Mouse (Mus musculus) intestine, postnatal 0 days (tissue): ENCODE measurements at regions not wholly inside any gene's neighbourhood (a gene's known extent, or its start where the extent isn't known, plus 50 kb on each side); places are given as distances from the start of the nearest gene placed in this dataset.
A peak's percentile ranks its signal among the peaks of the same experiment; 100 is the strongest.

Experiments used
- ATAC-seq: fragments of 200-750 bp; cut with Nextera tagmentation; 2 replicates; pipeline ENCODE4 v1.8.0; 2017; ENCODE audit warnings: mild to moderate bottlenecking, moderate TSS enrichment, moderate library complexity
- H3K27ac ChIP-seq: fragments of 300-500 bp; sonication (generic); 2 replicates; pipeline ENCODE4 v1.5.1; 2014; ENCODE audit warnings: mild to moderate bottlenecking, low read depth, low read length, moderate library complexity
- H3K27me3 ChIP-seq: fragments of 300-500 bp; sonication (generic); replicated peaks from 2 replicates; pipeline ENCODE4 v1.6.1; 2014; ENCODE audit warnings: low read length, mixed read lengths; ENCODE audit not compliant: control insufficient read depth, insufficient read depth
- H3K36me3 ChIP-seq: fragments of 300-500 bp; sonication (generic); 2 replicates; pipeline ENCODE4 v1.6.1; 2014; ENCODE audit warnings: mild to moderate bottlenecking, moderate library complexity; ENCODE audit not compliant: control insufficient read depth, insufficient read depth
- H3K4me1 ChIP-seq: fragments of 300-500 bp; sonication (generic); replicated peaks from 2 replicates; pipeline ENCODE4 v1.6.1; 2014; ENCODE audit warnings: antibody characterized with exemption, low read length, mixed read lengths; ENCODE audit not compliant: control insufficient read depth, insufficient read depth
- H3K4me2 ChIP-seq: fragments of 300-500 bp; sonication (generic); replicated peaks from 2 replicates; pipeline ENCODE4 v1.6.1; 2014; ENCODE audit warnings: low read depth, mild to moderate bottlenecking, moderate library complexity
- H3K4me3 ChIP-seq: fragments of 300-500 bp; sonication (generic); 2 replicates; pipeline ENCODE4 v1.5.1; 2014; ENCODE audit warnings: low read depth, low read length
- H3K9ac ChIP-seq: fragments of 300-500 bp; sonication (generic); 2 replicates; pipeline ENCODE4 v1.6.1; 2014; ENCODE audit warnings: mild to moderate bottlenecking, low read depth, low read length
- H3K9me3 ChIP-seq: fragments of 300-500 bp; sonication (generic); 2 replicates; pipeline ENCODE4 v1.6.1; 2016; ENCODE audit warnings: mixed run types; ENCODE audit not compliant: control insufficient read depth
- CTCF ChIP-seq: sonication (generic); IDR thresholded peaks from 2 replicates; pipeline ENCODE4 v1.5.1; 2016; ENCODE audit warnings: low read depth, mild to moderate bottlenecking, control low read depth, antibody characterized with exemption, moderate library complexity
- WGBS: fragments of 180-500 bp; shearing (Covaris S2); extraction: QIAGEN DNeasy Blood & Tissue Kit; methylation state at CpG from one replicate; pipeline ENCODE4 v1.1.7; 2014; 5-methylcytosine and 5-hydroxymethylcytosine counted together

- TF ChIP-seq CTCF, result no peak
- WGBS, result 63% methylated on average over 6 of the region's 6 CpGs
- no peak overlapping the region for H3K4me2 ChIP-seq
- no peaks in the 10 kb centered on the region for H3K27me3 ChIP-seq
- H3K4me3 ChIP-seq, result no peak overlapping the region
- no peak for ATAC-seq
- no peaks in the 10 kb centered on the region for H3K9me3 ChIP-seq
- H3K4me1 ChIP-seq, result no peaks in the 10 kb centered on the region
- no peak overlapping the region for H3K9ac ChIP-seq
- H3K27ac ChIP-seq, result no peak overlapping the region
- H3K36me3 ChIP-seq, result no peaks in the 10 kb centered on the region
These were observed 59.2 kb downstream of the Marcks start for GRCm38 (mm10) chr10:37079535-37079934.

- ATAC-seq, result peak; percentile 25; the same call in 1 of the 2 replicates
- Histone ChIP-seq H3K27ac (no peak overlapping the region), H3K36me3 (no peaks in the 10 kb centered on the region), H3K9ac (no peak overlapping the region), H3K9me3 (no peaks in the 10 kb centered on the region), H3K4me2 (no peak overlapping the region), H3K4me3 (no peak overlapping the region), H3K27me3 (no peaks in the 10 kb centered on the region), H3K4me1 (no peaks in the 10 kb centered on the region)
- no peak for TF ChIP-seq CTCF
- 31% methylated on average over 5 of the region's 5 CpGs for whole genome bisulfite sequencing
These were observed 60.3 kb downstream of the Marcks start for GRCm38 (mm10) chr10:37078439-37078838.

- WGBS, result 79% methylated on average over 2 of the region's 2 CpGs
- no peak for ATAC-seq
- no peaks in the 10 kb centered on the region for H3K4me1 ChIP-seq
- TF ChIP-seq CTCF, result no peak
- no peak overlapping the region for H3K4me3 ChIP-seq
- H3K9ac ChIP-seq, result no peak overlapping the region
- H3K9me3 ChIP-seq, result no peaks in the 10 kb centered on the region
- H3K27ac ChIP-seq, result no peak overlapping the region
- no peaks in the 10 kb centered on the region for H3K36me3 ChIP-seq
- H3K4me2 ChIP-seq, result no peak overlapping the region
- H3K27me3 ChIP-seq, result no peaks in the 10 kb centered on the region
These were observed 61.0 kb downstream of the Marcks start for GRCm38 (mm10) chr10:37077741-37078140.

DNA sequence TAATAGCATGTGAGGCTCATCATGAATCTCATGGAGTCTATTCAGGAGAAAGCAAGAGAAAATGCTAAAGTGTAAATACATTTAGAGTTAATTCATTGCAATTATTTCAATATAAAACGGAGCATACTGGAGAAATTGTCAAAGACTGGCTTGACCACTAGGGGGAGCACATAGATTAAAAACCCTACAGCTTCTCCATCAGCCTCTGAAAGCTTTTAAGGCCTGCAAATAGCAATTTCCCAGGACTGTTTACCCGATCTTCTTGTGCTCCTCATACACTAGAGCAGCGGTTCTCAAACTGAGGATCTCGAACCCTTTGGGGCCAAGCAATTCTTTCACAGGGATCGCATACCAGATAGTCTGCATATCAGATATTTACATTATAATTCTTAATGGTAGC lies 65.9 kb downstream of the Marcks start:
- H3K27ac ChIP-seq, result no peak overlapping the region
- TF ChIP-seq CTCF, result peak; percentile 86
- no peak overlapping the region for H3K9ac ChIP-seq
- no peaks in the 10 kb centered on the region for H3K4me1 ChIP-seq
- ATAC-seq, result no peak
- H3K4me3 ChIP-seq, result no peak overlapping the region
- no peak overlapping the region for H3K4me2 ChIP-seq
- H3K36me3 ChIP-seq, result no peaks in the 10 kb centered on the region
- 13% methylated on average over 5 of the region's 5 CpGs for WGBS
- H3K27me3 ChIP-seq, result no peaks in the 10 kb centered on the region
- H3K9me3 ChIP-seq, result no peaks in the 10 kb centered on the region

GRCm38 (mm10) chr10:37072061-37072460 lies 66.7 kb downstream of the Marcks start:
- no peak overlapping the region for H3K4me3 ChIP-seq
- TF ChIP-seq CTCF, result no peak
- no peak overlapping the region for H3K9ac ChIP-seq
- H3K27me3 ChIP-seq, result no peaks in the 10 kb centered on the region
- H3K4me2 ChIP-seq, result no peak overlapping the region
- no peaks in the 10 kb centered on the region for H3K4me1 ChIP-seq
- H3K36me3 ChIP-seq, result no peaks in the 10 kb centered on the region
- WGBS, result 93% methylated on average over 5 of the region's 5 CpGs
- no peak overlapping the region for H3K27ac ChIP-seq
- ATAC-seq, result no peak
- no peaks in the 10 kb centered on the region for H3K9me3 ChIP-seq

GRCm38 (mm10) chr10:37071420-37071819 lies 67.3 kb downstream of the Marcks start:
- H3K36me3 ChIP-seq, result no peaks in the 10 kb centered on the region
- 83% methylated on average over 2 of the region's 2 CpGs for WGBS
- no peaks in the 10 kb centered on the region for H3K9me3 ChIP-seq
- H3K9ac ChIP-seq, result no peak overlapping the region
- H3K4me3 ChIP-seq, result no peak overlapping the region
- H3K27ac ChIP-seq, result no peak overlapping the region
- ATAC-seq, result no peak
- H3K27me3 ChIP-seq, result no peaks in the 10 kb centered on the region
- no peak for TF ChIP-seq CTCF
- H3K4me2 ChIP-seq, result no peak overlapping the region
- no peaks in the 10 kb centered on the region for H3K4me1 ChIP-seq
